Mouse (Mus musculus): Measurements from ENCODE around the gene Dppa2. TPM values are rescaled to one million over a fixed set of nuclear protein-coding genes. Genes with fewer than 3 reads are reported as not detected.

Gene Dppa2
- not detected for total RNA-seq (2021)
- polyA plus RNA-seq (2012; rRNA removed): not detected in 2 replicates
- long read RNA-seq: 0 reads

- no peak for TF ChIP-seq EP300 (IDR thresholded peaks at IDR 0.05; ENCODE audit: insufficient read depth, low read depth, low read length)
- no peak for TF ChIP-seq POLR2A (IDR thresholded peaks at IDR 0.05; ENCODE audit: insufficient read depth, low read depth, low read length)
- TF ChIP-seq CTCF (IDR thresholded peaks at IDR 0.05): no peak
- H3K79me2 ChIP-seq (replicated peaks; ENCODE audit: control insufficient read depth, insufficient read depth, low read length): no peaks in the 10 kb centered on the region
- H3K36me3 ChIP-seq (ENCODE audit: control insufficient read depth, insufficient read depth, low read length): no peaks in the 10 kb centered on the region
- H3K4me1 ChIP-seq (ENCODE audit: control insufficient read depth, insufficient read depth, low read length): no peaks in the 10 kb centered on the region
- DNase-seq: no peak
- intact Hi-C loops (cut with DNase I): no loop called here
- no peaks in the 10 kb centered on the region for H3K27me3 ChIP-seq (ENCODE audit: control insufficient read depth, insufficient read depth, low read length)
- no peak within 1 kb of the TSS for H3K4me3 ChIP-seq
- 76% methylated on average over 7 of the region's 7 CpGs for WGBS
- no peak within 1 kb of the TSS for H3K27ac ChIP-seq
- no peak within 1 kb of the TSS for H3K9ac ChIP-seq (ENCODE audit: low read depth, low read length)
Observed at GRCm38 (mm10) chr16:48303509-48303908, at the start of gene Dppa2. Gene Dppa2 (plus strand): TSS chr16:48303908.

- WGBS: 94% methylated on average over 5 of the region's 5 CpGs
- no peaks in the 10 kb centered on the region for H3K79me2 ChIP-seq (replicated peaks; ENCODE audit: control insufficient read depth, insufficient read depth, low read length)
- no peak overlapping the region for H3K4me3 ChIP-seq
- no peaks in the 10 kb centered on the region for H3K4me1 ChIP-seq (ENCODE audit: control insufficient read depth, insufficient read depth, low read length)
- H3K27me3 ChIP-seq (ENCODE audit: control insufficient read depth, insufficient read depth, low read length): no peaks in the 10 kb centered on the region
- TF ChIP-seq EP300 (IDR thresholded peaks at IDR 0.05; ENCODE audit: insufficient read depth, low read depth, low read length) (no peak), CTCF (IDR thresholded peaks at IDR 0.05) (no peak), POLR2A (IDR thresholded peaks at IDR 0.05; ENCODE audit: insufficient read depth, low read depth, low read length) (no peak)
- H3K27ac ChIP-seq: no peak overlapping the region
- DNase-seq: no peak
- H3K36me3 ChIP-seq (ENCODE audit: control insufficient read depth, insufficient read depth, low read length): no peaks in the 10 kb centered on the region
- no peak overlapping the region for H3K9ac ChIP-seq (ENCODE audit: low read depth, low read length)
- intact Hi-C loops (cut with DNase I): no loop called here
Observed at GRCm38 (mm10) chr16:48254584-48254983, 49.1 kb upstream of the Dppa2 start.

GRCm38 (mm10) chr16:48259519-48259918, 44.2 kb upstream of the Dppa2 start:
- DNase-seq: no peak

GRCm38 (mm10) chr16:48262901-48263300, 40.8 kb upstream of the Dppa2 start:
- Histone ChIP-seq H3K36me3 (ENCODE audit: control insufficient read depth, insufficient read depth, low read length) (no peaks in the 10 kb centered on the region), H3K4me1 (ENCODE audit: control insufficient read depth, insufficient read depth, low read length) (no peaks in the 10 kb centered on the region), H3K4me3 (no peak overlapping the region), H3K27ac (no peak overlapping the region), H3K27me3 (ENCODE audit: control insufficient read depth, insufficient read depth, low read length) (no peaks in the 10 kb centered on the region), H3K9ac (ENCODE audit: low read depth, low read length) (no peak overlapping the region), H3K79me2 (replicated peaks; ENCODE audit: control insufficient read depth, insufficient read depth, low read length) (no peaks in the 10 kb centered on the region)
- intact Hi-C loops (cut with DNase I): no loop called here
- WGBS: 87% methylated on average over 1 of the region's 1 CpGs
- DNase-seq: no peak
- no peak for TF ChIP-seq POLR2A (IDR thresholded peaks at IDR 0.05; ENCODE audit: insufficient read depth, low read depth, low read length)
- TF ChIP-seq CTCF (IDR thresholded peaks at IDR 0.05): no peak
- TF ChIP-seq EP300 (IDR thresholded peaks at IDR 0.05; ENCODE audit: insufficient read depth, low read depth, low read length): no peak

More at GRCm38 (mm10) chr16:48259519-48259918, 44.2 kb upstream of the Dppa2 start:
- Histone ChIP-seq H3K36me3 (ENCODE audit: control insufficient read depth, insufficient read depth, low read length) (no peaks in the 10 kb centered on the region), H3K9ac (ENCODE audit: low read depth, low read length) (no peak overlapping the region), H3K4me1 (ENCODE audit: control insufficient read depth, insufficient read depth, low read length) (no peaks in the 10 kb centered on the region), H3K4me3 (no peak overlapping the region), H3K79me2 (replicated peaks; ENCODE audit: control insufficient read depth, insufficient read depth, low read length) (no peaks in the 10 kb centered on the region), H3K27me3 (ENCODE audit: control insufficient read depth, insufficient read depth, low read length) (no peaks in the 10 kb centered on the region), H3K27ac (no peak overlapping the region)
- no peak for TF ChIP-seq CTCF (IDR thresholded peaks at IDR 0.05)
- TF ChIP-seq EP300 (IDR thresholded peaks at IDR 0.05; ENCODE audit: insufficient read depth, low read depth, low read length): no peak
- no peak for TF ChIP-seq POLR2A (IDR thresholded peaks at IDR 0.05; ENCODE audit: insufficient read depth, low read depth, low read length)
- intact Hi-C loops (cut with DNase I): no loop called here
- WGBS: 85% methylated on average over 4 of the region's 4 CpGs

GRCm38 (mm10) chr16:48265856-48266255, 37.9 kb upstream of the Dppa2 start:
- Histone ChIP-seq H3K27ac (no peak overlapping the region), H3K79me2 (replicated peaks; ENCODE audit: control insufficient read depth, insufficient read depth, low read length) (no peaks in the 10 kb centered on the region)

GRCm38 (mm10) chr16:48276940-48277339, 26.8 kb upstream of the Dppa2 start:
- Histone ChIP-seq H3K79me2 (replicated peaks; ENCODE audit: control insufficient read depth, insufficient read depth, low read length) (no peaks in the 10 kb centered on the region), H3K4me3 (no peak overlapping the region), H3K27ac (no peak overlapping the region), H3K4me1 (ENCODE audit: control insufficient read depth, insufficient read depth, low read length) (no peaks in the 10 kb centered on the region), H3K27me3 (ENCODE audit: control insufficient read depth, insufficient read depth, low read length) (no peaks in the 10 kb centered on the region), H3K9ac (ENCODE audit: low read depth, low read length) (no peak overlapping the region), H3K36me3 (ENCODE audit: control insufficient read depth, insufficient read depth, low read length) (no peaks in the 10 kb centered on the region)
- DNase-seq: no peak
- intact Hi-C loops (cut with DNase I): no loop called here
- WGBS: 73% methylated on average over 4 of the region's 4 CpGs
- TF ChIP-seq POLR2A (IDR thresholded peaks at IDR 0.05; ENCODE audit: insufficient read depth, low read depth, low read length): no peak
- TF ChIP-seq EP300 (IDR thresholded peaks at IDR 0.05; ENCODE audit: insufficient read depth, low read depth, low read length): no peak
- no peak for TF ChIP-seq CTCF (IDR thresholded peaks at IDR 0.05)

More at GRCm38 (mm10) chr16:48265856-48266255, 37.9 kb upstream of the Dppa2 start:
- no peak overlapping the region for H3K4me3 ChIP-seq
- intact Hi-C loops (cut with DNase I): no loop called here
- no peak for DNase-seq
- WGBS: 50% methylated on average over 4 of the region's 4 CpGs
- H3K27me3 ChIP-seq (ENCODE audit: control insufficient read depth, insufficient read depth, low read length): no peaks in the 10 kb centered on the region
- TF ChIP-seq POLR2A (IDR thresholded peaks at IDR 0.05; ENCODE audit: insufficient read depth, low read depth, low read length) (no peak), EP300 (IDR thresholded peaks at IDR 0.05; ENCODE audit: insufficient read depth, low read depth, low read length) (no peak), CTCF (IDR thresholded peaks at IDR 0.05) (no peak)
- H3K36me3 ChIP-seq (ENCODE audit: control insufficient read depth, insufficient read depth, low read length): no peaks in the 10 kb centered on the region
- no peaks in the 10 kb centered on the region for H3K4me1 ChIP-seq (ENCODE audit: control insufficient read depth, insufficient read depth, low read length)
- H3K9ac ChIP-seq (ENCODE audit: low read depth, low read length): no peak overlapping the region

Data from heart, adult 2 months (tissue).